Mouse (Mus musculus) ES-Bruce4 (cell line): ENCODE data around the gene Ranbp10. TPM values are rescaled to one million over a fixed set of nuclear protein-coding genes. Genes with fewer than 3 reads are reported as not detected.

Source experiments
- H3K27ac ChIP-seq: 2 replicates; pipeline ENCODE4 v1.5.1; 2012; ENCODE audit warnings: low read length, inconsistent platforms; ENCODE audit not compliant: insufficient read depth
- H3K27me3 ChIP-seq: 2 replicates; pipeline ENCODE4 v1.6.1; 2012; ENCODE audit warnings: mild to moderate bottlenecking, low read length, inconsistent platforms; ENCODE audit not compliant: control insufficient read depth, poor library complexity, insufficient read depth, severe bottlenecking
- H3K36me3 ChIP-seq: 2 replicates; pipeline ENCODE4 v1.6.1; 2012; ENCODE audit warnings: inconsistent platforms, mild to moderate bottlenecking, low read length, moderate library complexity; ENCODE audit not compliant: control insufficient read depth, poor library complexity, insufficient read depth, severe bottlenecking
- H3K4me1 ChIP-seq: one replicate; pipeline ENCODE4 v1.8.1; 2011; ENCODE audit warnings: low read length; ENCODE audit not compliant: control insufficient read depth, insufficient read depth
- H3K4me3 ChIP-seq: 2 replicates; pipeline ENCODE4 v1.5.1; 2011; ENCODE audit warnings: low read depth, mild to moderate bottlenecking, low read length
- H3K9ac ChIP-seq: 2 replicates; pipeline ENCODE4 v1.6.1; 2012; ENCODE audit warnings: low read depth, mild to moderate bottlenecking, inconsistent platforms; ENCODE audit not compliant: poor library complexity, severe bottlenecking
- H3K9me3 ChIP-seq: replicated peaks from 2 replicates; pipeline ENCODE4 v1.6.1; 2012; ENCODE audit warnings: mild to moderate bottlenecking, low read length, inconsistent platforms; ENCODE audit not compliant: control insufficient read depth, poor library complexity, insufficient read depth, severe bottlenecking
- CTCF ChIP-seq: IDR thresholded peaks from one replicate; pipeline ENCODE4 v1.8.1; 2011; ENCODE audit warnings: low read depth, low read length
- EP300 ChIP-seq: IDR thresholded peaks from 2 replicates; pipeline ENCODE4 v1.6.1; 2011; ENCODE audit warnings: low read depth, low read length; ENCODE audit not compliant: insufficient read depth
- POLR2A ChIP-seq: IDR thresholded peaks from one replicate; pipeline ENCODE4 v1.8.1; 2011; ENCODE audit warnings: low read length; ENCODE audit not compliant: insufficient read depth
- polyA plus RNA-seq: library from polyadenylated mRNA; stranded (reverse); fragments of >200 nt; gene quantifications from 2 replicates; pipeline ENCODE4 v1.2.4, GENCODE M21; 2011; ENCODE audit warnings: low read depth; ENCODE audit not compliant: missing spikeins, insufficient read depth, insufficient read length

Gene Ranbp10
- polyA plus RNA-seq, 1 experiment: 18.5 TPM

GRCm38 (mm10) chr8:105859314-105859713 is 32.2 kb upstream of the Ranbp10 start:
- Histone ChIP-seq H3K27me3 (no peaks in the 10 kb centered on the region), H3K36me3 (peaks cover 13% of the 10 kb centered on the region), H3K4me1 (peaks cover 3% of the 10 kb centered on the region), H3K9me3 (no peaks in the 10 kb centered on the region), H3K27ac (peak overlapping the region; percentile 71), H3K4me3 (no peak overlapping the region), H3K9ac (peak overlapping the region; percentile 65)
- TF ChIP-seq EP300: no peak
- TF ChIP-seq POLR2A: no peak
- TF ChIP-seq CTCF: no peak

GRCm38 (mm10) chr8:105858495-105858894 is 31.3 kb upstream of the Ranbp10 start:
- Histone ChIP-seq H3K4me1 (peaks cover 1% of the 10 kb centered on the region), H3K27me3 (no peaks in the 10 kb centered on the region), H3K9me3 (no peaks in the 10 kb centered on the region), H3K9ac (no peak overlapping the region), H3K36me3 (peaks cover 12% of the 10 kb centered on the region), H3K27ac (no peak overlapping the region), H3K4me3 (no peak overlapping the region)
- no peak for TF ChIP-seq POLR2A
- TF ChIP-seq CTCF: no peak
- no peak for TF ChIP-seq EP300

DNA sequence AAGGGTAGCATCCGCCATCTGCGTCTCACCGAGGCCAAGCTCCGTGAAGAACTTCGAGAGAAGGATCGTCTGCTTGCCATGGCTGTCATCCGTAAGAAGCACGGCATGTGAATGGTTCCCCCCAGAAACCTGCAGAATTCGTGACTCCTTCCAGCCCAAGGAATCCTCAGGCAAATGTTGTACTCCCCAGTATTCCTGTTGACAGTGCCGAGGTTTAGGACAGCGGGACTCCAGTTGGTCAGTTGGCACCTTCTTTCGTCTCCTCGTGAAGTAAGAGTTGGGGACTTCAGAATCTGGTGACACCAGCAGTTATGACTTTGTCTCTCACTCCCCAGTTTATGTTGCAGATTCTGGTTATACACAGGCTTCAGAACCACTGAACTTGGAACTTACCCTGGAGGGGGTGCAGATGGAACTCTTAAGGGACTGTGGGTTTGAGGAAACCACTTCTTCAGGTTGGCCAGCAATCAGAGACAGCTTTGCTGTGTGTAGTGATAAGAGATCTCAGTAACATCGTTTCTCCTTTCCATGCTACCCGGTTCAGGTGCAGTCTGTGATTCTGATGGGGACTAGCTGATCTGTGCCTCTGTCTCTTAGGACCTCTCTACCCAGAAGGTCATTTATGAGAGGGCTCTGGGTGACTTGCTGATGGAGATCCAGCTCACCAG is 29.2 kb upstream of the Ranbp10 start:
- Histone ChIP-seq H3K27me3 (no peaks in the 10 kb centered on the region), H3K27ac (no peak overlapping the region), H3K9ac (peak overlapping the region; percentile 83), H3K36me3 (peaks cover 3% of the 10 kb centered on the region; the same call in 1 of the 2 replicates), H3K4me1 (peaks cover 1% of the 10 kb centered on the region), H3K9me3 (no peaks in the 10 kb centered on the region), H3K4me3 (peak overlapping the region; percentile 94)
- TF ChIP-seq EP300 (no peak), CTCF (no peak), POLR2A (no peak)

DNA sequence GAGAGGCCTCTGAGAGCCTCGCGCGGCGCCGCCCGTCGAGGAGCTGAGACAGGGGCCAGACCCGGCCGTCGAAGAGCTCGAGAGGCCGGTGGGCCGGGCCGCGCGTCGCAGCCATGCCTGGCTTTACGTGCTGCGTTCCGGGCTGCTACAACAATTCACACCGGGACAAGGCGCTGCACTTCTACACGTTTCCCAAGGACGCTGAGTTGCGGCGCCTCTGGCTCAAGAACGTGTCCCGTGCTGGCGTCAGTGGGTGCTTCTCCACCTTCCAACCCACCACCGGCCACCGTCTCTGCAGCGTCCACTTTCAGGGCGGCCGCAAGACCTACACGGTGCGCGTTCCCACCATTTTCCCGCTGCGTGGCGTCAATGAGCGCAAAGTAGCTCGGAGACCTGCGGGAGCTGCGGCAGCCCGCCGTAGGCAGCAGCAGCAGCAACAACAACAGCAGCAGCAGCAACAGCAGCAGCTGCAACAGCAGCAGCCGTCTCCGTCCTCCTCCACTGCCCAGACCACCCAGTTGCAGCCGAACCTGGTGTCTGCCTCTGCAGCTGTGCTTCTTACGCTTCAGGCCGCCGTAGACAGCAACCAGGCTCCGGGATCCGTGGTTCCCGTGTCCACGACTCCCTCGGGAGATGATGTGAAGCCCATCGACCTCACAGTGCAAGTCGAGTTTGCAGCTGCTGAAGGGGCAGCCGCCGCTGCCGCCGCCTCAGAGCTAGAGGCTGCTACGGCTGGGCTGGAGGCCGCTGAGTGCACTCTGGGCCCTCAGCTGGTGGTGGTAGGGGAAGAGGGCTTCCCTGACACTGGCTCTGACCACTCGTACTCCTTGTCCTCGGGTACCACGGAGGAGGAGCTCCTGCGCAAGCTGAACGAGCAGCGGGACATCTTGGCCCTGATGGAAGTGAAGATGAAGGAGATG is 28.4 kb upstream of the Ranbp10 start:
- Histone ChIP-seq H3K9me3 (no peaks in the 10 kb centered on the region), H3K4me1 (peaks cover 1% of the 10 kb centered on the region), H3K36me3 (peaks cover 3% of the 10 kb centered on the region; the same call in 1 of the 2 replicates), H3K27me3 (no peaks in the 10 kb centered on the region), H3K27ac (no peak overlapping the region), H3K9ac (peak overlapping the region; percentile 83), H3K4me3 (peak overlapping the region; percentile 94)
- TF ChIP-seq CTCF: no peak

DNA sequence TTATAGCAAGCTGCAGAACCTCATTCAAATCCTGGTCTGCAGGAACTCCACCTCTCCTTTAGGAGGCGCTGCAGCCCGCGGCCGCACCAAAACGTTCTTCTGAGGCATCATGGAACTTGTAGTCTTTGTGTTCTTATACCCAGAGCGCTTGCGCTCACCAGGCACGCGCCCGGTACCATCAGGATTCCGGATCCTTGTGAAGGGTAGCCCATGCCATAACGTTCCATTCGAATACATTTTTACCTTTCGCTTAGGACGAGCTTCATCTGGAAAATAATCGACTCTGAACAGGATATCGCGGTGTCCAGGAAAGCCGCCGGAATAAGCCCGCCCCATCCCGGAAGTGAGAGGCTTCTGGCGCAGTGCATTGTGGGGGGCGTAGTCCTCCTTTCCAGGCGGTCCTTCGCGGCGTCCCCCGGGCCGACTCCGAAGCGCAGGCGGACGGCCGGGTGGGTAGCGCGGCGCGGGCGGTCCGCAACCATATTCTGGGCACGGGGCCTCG is 27.6 kb upstream of the Ranbp10 start, which contains the start of gene Thap11:
Gene Thap11 (plus strand): TSS at position 418 of the 502 bp plus-strand sequence.
- H3K4me1 ChIP-seq: peaks cover 1% of the 10 kb centered on the region

DNA sequence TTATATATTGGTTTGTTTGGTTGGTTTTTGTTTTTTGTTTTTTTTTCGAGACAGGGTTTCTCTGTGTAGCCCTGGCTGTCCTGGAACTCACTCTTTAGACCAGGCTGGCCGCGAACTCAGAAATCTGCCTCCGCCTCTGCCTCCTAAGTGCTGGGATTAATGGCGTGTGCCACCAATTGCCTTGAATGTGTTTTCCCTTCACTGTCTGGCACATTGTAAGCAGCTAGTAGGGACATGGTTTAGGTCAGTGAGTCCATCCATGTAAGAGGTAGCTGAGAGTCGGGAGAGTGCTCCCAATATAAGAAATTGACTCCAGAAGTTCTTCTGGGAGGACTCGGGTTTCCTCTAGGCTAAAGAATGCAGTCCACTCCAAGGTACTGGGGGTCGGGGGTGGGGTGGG is 27.2 kb upstream of the Ranbp10 start:
- no peaks in the 10 kb centered on the region for H3K27me3 ChIP-seq
- peak overlapping the region; percentile 31 for H3K4me3 ChIP-seq
- peaks cover 9% of the 10 kb centered on the region for H3K36me3 ChIP-seq
- peak overlapping the region; percentile 83 for H3K9ac ChIP-seq
- no peaks in the 10 kb centered on the region for H3K9me3 ChIP-seq
- TF ChIP-seq CTCF: no peak
- TF ChIP-seq POLR2A: no peak
- TF ChIP-seq EP300: no peak
- H3K27ac ChIP-seq: peak overlapping the region; percentile 41; the same call in 1 of the 2 replicates
- no peaks in the 10 kb centered on the region for H3K4me1 ChIP-seq

More for the DNA sequence above, 27.6 kb upstream of the Ranbp10 start, which contains the start of gene Thap11:
- peaks cover 5% of the 10 kb centered on the region for H3K36me3 ChIP-seq
- H3K9ac ChIP-seq: peak within 1 kb of the TSS; percentile 83
- no peaks in the 10 kb centered on the region for H3K27me3 ChIP-seq
- TF ChIP-seq CTCF (peak; percentile 76), POLR2A (no peak)
- peak within 1 kb of the TSS; percentile 94 for H3K4me3 ChIP-seq
- H3K27ac ChIP-seq: peak within 1 kb of the TSS; percentile 68
- H3K9me3 ChIP-seq: no peaks in the 10 kb centered on the region
